Mouse (Mus musculus) pancreas, adult 10 weeks (tissue): ENCODE data around the gene Gm17521. TPM values are rescaled to one million over a fixed set of nuclear protein-coding genes. Genes with fewer than 3 reads are reported as not detected.

Experiments used
- polyA plus RNA-seq: library from polyadenylated mRNA; stranded (reverse); fragments of 350-450 nt; fragmentation: Illumina TruSeq; extraction: RNeasy Lipid Tissue Mini Kit (QIAGEN cat#74804); gene quantifications from one replicate; pipeline ENCODE4 v1.2.3, GENCODE M21; 2015; ENCODE audit warnings: low read depth, low replicate concordance; ENCODE audit not compliant: insufficient read depth

Gm17521 gene
- not detected for polyA plus RNA-seq

DNA sequence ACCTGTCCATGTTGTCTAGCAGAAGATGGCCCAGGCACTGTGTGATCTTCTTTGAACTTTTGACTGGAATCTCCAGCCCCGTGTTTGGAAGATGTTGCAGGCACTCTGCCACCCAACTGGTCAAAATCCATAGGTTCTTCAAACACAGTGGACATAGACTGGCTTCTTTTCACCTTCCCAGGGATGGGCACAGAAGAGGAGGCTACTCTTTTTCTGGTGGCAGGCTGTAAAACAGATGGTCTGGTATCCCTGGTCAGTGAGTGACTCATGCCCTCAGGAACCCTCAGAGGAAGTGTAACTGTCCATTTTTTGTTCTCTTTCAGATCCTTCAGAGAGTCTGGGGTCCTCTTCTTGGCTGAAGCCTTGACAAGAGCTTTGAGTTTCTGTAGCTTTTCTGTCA is at the start of gene Gm17521:
Gene Gm17521 (minus strand): TSS at position 101 of the 400 bp plus-strand sequence.

Other genes starting within 250 kb of the Gm17521 start
- gene Cldn34c1, start 73.8 kb upstream of the Gm17521 start, polyA plus RNA-seq, result 0.55 TPM
- not detected for gene Srsx, start 192.8 kb upstream of the Gm17521 start, polyA plus RNA-seq
- gene Gm17577, start 217.2 kb upstream of the Gm17521 start, polyA plus RNA-seq, result not detected